Mouse (Mus musculus) neural tube, embryonic 13.5 days (tissue): ENCODE data around the gene Isy1. TPM values are rescaled to one million over a fixed set of nuclear protein-coding genes. Genes with fewer than 3 reads are reported as not detected.
A peak's percentile ranks its signal among the peaks of the same experiment; 100 is the strongest.

Experiments used
- ATAC-seq: fragments of 200-750 bp; cut with Nextera tagmentation; 2 replicates; pipeline ENCODE4 v1.8.0; 2017; ENCODE audit warnings: low read depth, mild to moderate bottlenecking, moderate TSS enrichment, moderate library complexity
- H3K27ac ChIP-seq: fragments of 300-500 bp; sonication (generic); replicated peaks from 2 replicates; pipeline ENCODE4 v1.5.1; 2015; ENCODE audit warnings: moderate library complexity, mild to moderate bottlenecking, inconsistent platforms
- H3K27me3 ChIP-seq: fragments of 300-500 bp; sonication (generic); 2 replicates; pipeline ENCODE4 v1.6.1; 2015; ENCODE audit warnings: mild to moderate bottlenecking, inconsistent platforms
- H3K36me3 ChIP-seq: fragments of 300-500 bp; sonication (generic); 2 replicates; pipeline ENCODE4 v1.6.1; 2015; ENCODE audit warnings: mild to moderate bottlenecking, inconsistent platforms
- H3K4me1 ChIP-seq: fragments of 300-500 bp; sonication (generic); replicated peaks from 2 replicates; pipeline ENCODE4 v1.6.1; 2015; ENCODE audit warnings: inconsistent platforms
- H3K4me2 ChIP-seq: fragments of 300-500 bp; sonication (generic); 2 replicates; pipeline ENCODE4 v1.6.1; 2015; ENCODE audit warnings: inconsistent platforms, mild to moderate bottlenecking, moderate library complexity
- H3K4me3 ChIP-seq: fragments of 300-500 bp; sonication (generic); 2 replicates; pipeline ENCODE4 v1.5.1; 2015; ENCODE audit warnings: mild to moderate bottlenecking, inconsistent platforms
- H3K9ac ChIP-seq: fragments of 300-500 bp; sonication (generic); 2 replicates; pipeline ENCODE4 v1.6.1; 2015; ENCODE audit warnings: moderate library complexity, mild to moderate bottlenecking, inconsistent platforms
- H3K9me3 ChIP-seq: fragments of 300-500 bp; sonication (generic); 2 replicates; pipeline ENCODE4 v1.6.1; 2016; ENCODE audit warnings: inconsistent platforms
- WGBS: fragments of 180-500 bp; shearing (Covaris S2); methylation state at CpG from one replicate; pipeline ENCODE4 v1.1.7; 2015; 5-methylcytosine and 5-hydroxymethylcytosine counted together
- polyA plus RNA-seq: library from polyadenylated mRNA; unstranded; fragments of >200 nt; fragmentation: Nextera tagmentation; extraction: Ambion mirVana; gene quantifications from 2 replicates; pipeline ENCODE4 v1.2.1, GENCODE M21; 2015

The Isy1 gene
- polyA plus RNA-seq, 1 experiment from 2014 or later: 28.9 TPM

- Histone ChIP-seq H3K9me3 (no peaks in the 10 kb centered on the region), H3K9ac (peak overlapping the region; percentile 18; the same call in 1 of the 2 replicates), H3K36me3 (peaks cover 19% of the 10 kb centered on the region), H3K4me2 (peak overlapping the region; percentile 94; the same call in 1 of the 2 replicates), H3K4me1 (peaks cover 25% of the 10 kb centered on the region), H3K27ac (no peak overlapping the region), H3K27me3 (no peaks in the 10 kb centered on the region), H3K4me3 (no peak overlapping the region)
- WGBS: 81% methylated on average over 6 of the region's 6 CpGs
- ATAC-seq: no peak
These were observed 28.9 kb downstream of the Isy1 start for GRCm38 (mm10) chr6:87809651-87810161.

- H3K9me3 ChIP-seq: no peaks in the 10 kb centered on the region
- H3K27ac ChIP-seq: no peak overlapping the region
- H3K27me3 ChIP-seq: no peaks in the 10 kb centered on the region
- 94% methylated on average over 2 of the region's 2 CpGs for WGBS
- H3K4me1 ChIP-seq: peaks cover 25% of the 10 kb centered on the region
- H3K4me2 ChIP-seq: peak overlapping the region; percentile 94; the same call in 1 of the 2 replicates
- H3K36me3 ChIP-seq: peaks cover 17% of the 10 kb centered on the region
- peak overlapping the region; percentile 18; the same call in 1 of the 2 replicates for H3K9ac ChIP-seq
- H3K4me3 ChIP-seq: no peak overlapping the region
- ATAC-seq: no peak
These were observed 29.5 kb downstream of the Isy1 start for GRCm38 (mm10) chr6:87809144-87809543.

- H3K4me2 ChIP-seq: no peak overlapping the region
- H3K9me3 ChIP-seq: no peaks in the 10 kb centered on the region
- H3K27me3 ChIP-seq: no peaks in the 10 kb centered on the region
- no peak for ATAC-seq
- peaks cover 25% of the 10 kb centered on the region for H3K4me1 ChIP-seq
- 75% methylated on average over 3 of the region's 3 CpGs for WGBS
- H3K36me3 ChIP-seq: peaks cover 12% of the 10 kb centered on the region
- H3K4me3 ChIP-seq: no peak overlapping the region
- H3K9ac ChIP-seq: no peak overlapping the region
- no peak overlapping the region for H3K27ac ChIP-seq
These were observed 30.1 kb downstream of the Isy1 start for GRCm38 (mm10) chr6:87808521-87808920.

GRCm38 (mm10) chr6:87807735-87808440, 30.7 kb downstream of the Isy1 start:
- Histone ChIP-seq H3K4me2 (no peak overlapping the region), H3K4me3 (no peak overlapping the region), H3K4me1 (peaks cover 25% of the 10 kb centered on the region), H3K9ac (no peak overlapping the region), H3K27ac (no peak overlapping the region), H3K36me3 (peaks cover 10% of the 10 kb centered on the region; the same call in 1 of the 2 replicates), H3K27me3 (no peaks in the 10 kb centered on the region), H3K9me3 (no peaks in the 10 kb centered on the region)
- no peak for ATAC-seq
- 83% methylated on average over 4 of the region's 4 CpGs for WGBS

- Histone ChIP-seq H3K4me2 (no peak overlapping the region), H3K9me3 (no peaks in the 10 kb centered on the region), H3K4me3 (no peak overlapping the region), H3K9ac (no peak overlapping the region), H3K27me3 (no peaks in the 10 kb centered on the region), H3K27ac (no peak overlapping the region), H3K36me3 (peaks cover 11% of the 10 kb centered on the region; the same call in 1 of the 2 replicates), H3K4me1 (peaks cover 17% of the 10 kb centered on the region)
- no peak for ATAC-seq
- 56% methylated on average over 2 of the region's 2 CpGs for WGBS
These were observed 31.7 kb downstream of the Isy1 start for GRCm38 (mm10) chr6:87806857-87807256.

GRCm38 (mm10) chr6:87806028-87806427, 32.6 kb downstream of the Isy1 start:
- Histone ChIP-seq H3K4me3 (no peak overlapping the region), H3K27me3 (no peaks in the 10 kb centered on the region), H3K36me3 (peaks cover 11% of the 10 kb centered on the region; the same call in 1 of the 2 replicates), H3K9ac (no peak overlapping the region), H3K9me3 (no peaks in the 10 kb centered on the region), H3K27ac (no peak overlapping the region), H3K4me1 (peaks cover 14% of the 10 kb centered on the region), H3K4me2 (no peak overlapping the region)
- WGBS: 80% methylated on average over 2 of the region's 2 CpGs
- ATAC-seq: no peak

- Histone ChIP-seq H3K27ac (no peak overlapping the region), H3K36me3 (peaks cover 11% of the 10 kb centered on the region; the same call in 1 of the 2 replicates), H3K4me2 (no peak overlapping the region), H3K4me1 (peaks cover 8% of the 10 kb centered on the region), H3K9me3 (no peaks in the 10 kb centered on the region), H3K9ac (no peak overlapping the region), H3K27me3 (no peaks in the 10 kb centered on the region), H3K4me3 (no peak overlapping the region)
- no peak for ATAC-seq
- 93% methylated on average over 7 of the region's 7 CpGs for WGBS
These were observed 33.1 kb downstream of the Isy1 start for GRCm38 (mm10) chr6:87805448-87805847.

GRCm38 (mm10) chr6:87804886-87805285, 33.7 kb downstream of the Isy1 start:
- Histone ChIP-seq H3K36me3 (peaks cover 11% of the 10 kb centered on the region; the same call in 1 of the 2 replicates), H3K27ac (no peak overlapping the region), H3K4me1 (peaks cover 4% of the 10 kb centered on the region), H3K4me2 (no peak overlapping the region), H3K4me3 (no peak overlapping the region), H3K9ac (no peak overlapping the region), H3K27me3 (no peaks in the 10 kb centered on the region), H3K9me3 (no peaks in the 10 kb centered on the region)
- 75% methylated on average over 7 of the region's 7 CpGs for WGBS
- no peak for ATAC-seq

GRCm38 (mm10) chr6:87804036-87804435, 34.6 kb downstream of the Isy1 start:
- H3K4me1 ChIP-seq: no peaks in the 10 kb centered on the region
- no peak overlapping the region for H3K4me2 ChIP-seq
- H3K36me3 ChIP-seq: peaks cover 11% of the 10 kb centered on the region; the same call in 1 of the 2 replicates
- no peak overlapping the region for H3K4me3 ChIP-seq
- H3K27ac ChIP-seq: no peak overlapping the region
- ATAC-seq: no peak
- H3K27me3 ChIP-seq: no peaks in the 10 kb centered on the region
- no peaks in the 10 kb centered on the region for H3K9me3 ChIP-seq
- no peak overlapping the region for H3K9ac ChIP-seq
- WGBS: 89% methylated on average over 1 of the region's 1 CpGs

- Histone ChIP-seq H3K9ac (no peak overlapping the region), H3K27me3 (no peaks in the 10 kb centered on the region), H3K9me3 (no peaks in the 10 kb centered on the region), H3K27ac (no peak overlapping the region), H3K4me2 (no peak overlapping the region), H3K4me1 (no peaks in the 10 kb centered on the region), H3K36me3 (0 out of 2 replicates have a peak, but pooled peaks cover 6% of the 10 kb centered on the region), H3K4me3 (no peak overlapping the region)
- ATAC-seq: no peak
- WGBS: 88% methylated on average over 6 of the region's 7 CpGs
These were observed 36.1 kb downstream of the Isy1 start for GRCm38 (mm10) chr6:87802462-87802861.

- no peak for ATAC-seq
- WGBS: 89% methylated on average over 6 of the region's 6 CpGs
- H3K36me3 ChIP-seq: 0 out of 2 replicates have a peak, but pooled peaks cover 4% of the 10 kb centered on the region
- H3K9me3 ChIP-seq: no peaks in the 10 kb centered on the region
- no peak overlapping the region for H3K27ac ChIP-seq
- no peaks in the 10 kb centered on the region; the same call in 1 of the 2 replicates for H3K4me1 ChIP-seq
- no peak overlapping the region for H3K4me3 ChIP-seq
- H3K9ac ChIP-seq: no peak overlapping the region
- H3K4me2 ChIP-seq: no peak overlapping the region
- no peaks in the 10 kb centered on the region for H3K27me3 ChIP-seq
These were observed 39.0 kb downstream of the Isy1 start for GRCm38 (mm10) chr6:87799576-87799975.

- Histone ChIP-seq H3K27ac (no peak overlapping the region), H3K9me3 (no peaks in the 10 kb centered on the region), H3K36me3 (peaks cover 13% of the 10 kb centered on the region), H3K4me2 (no peak overlapping the region), H3K4me3 (no peak overlapping the region), H3K9ac (no peak overlapping the region), H3K4me1 (no peaks in the 10 kb centered on the region; the same call in 1 of the 2 replicates), H3K27me3 (no peaks in the 10 kb centered on the region)
- no peak for ATAC-seq
- 30% methylated on average over 2 of the region's 2 CpGs for WGBS
These were observed 41.3 kb downstream of the Isy1 start for GRCm38 (mm10) chr6:87797321-87797720.
